Mouse (Mus musculus) neural tube, embryonic 11.5 days (tissue): ENCODE measurements around the gene Pelp1. TPM values are rescaled to one million over a fixed set of nuclear protein-coding genes. Genes with fewer than 3 reads are reported as not detected.
A peak's percentile ranks its signal among the peaks of the same experiment; 100 is the strongest.

Experiments used
- ATAC-seq: fragments of 200-750 bp; cut with Nextera tagmentation; 2 replicates; pipeline ENCODE4 v1.8.0; 2017; ENCODE audit warnings: moderate number of reproducible peaks, mild to moderate bottlenecking, moderate TSS enrichment, moderate library complexity; ENCODE audit not compliant: insufficient read depth, low FRiP score, low TSS enrichment
- DNase-seq: peaks from one replicate; pipeline ENCODE4 v3.0.0-alpha.2; 2015; ENCODE audit warnings: low spot score
- H3K27ac ChIP-seq: fragments of 300-500 bp; sonication (generic); 2 replicates; pipeline ENCODE4 v1.5.1; 2014; ENCODE audit warnings: low read depth, mild to moderate bottlenecking, low read length
- H3K27me3 ChIP-seq: fragments of 300-500 bp; sonication (generic); 2 replicates; pipeline ENCODE4 v1.6.1; 2014; ENCODE audit warnings: mild to moderate bottlenecking, low read length, mixed read lengths; ENCODE audit not compliant: control insufficient read depth, insufficient read depth
- H3K36me3 ChIP-seq: fragments of 300-500 bp; sonication (generic); 2 replicates; pipeline ENCODE4 v1.6.1; 2014; ENCODE audit warnings: mild to moderate bottlenecking, low read length, moderate library complexity, mixed read lengths; ENCODE audit not compliant: control insufficient read depth, insufficient read depth
- H3K4me1 ChIP-seq: fragments of 300-500 bp; sonication (generic); 2 replicates; pipeline ENCODE4 v1.6.1; 2014; ENCODE audit warnings: low read length, mixed read lengths; ENCODE audit not compliant: control insufficient read depth, insufficient read depth
- H3K4me2 ChIP-seq: fragments of 300-500 bp; sonication (generic); 2 replicates; pipeline ENCODE4 v1.6.1; 2014; ENCODE audit warnings: low read depth, mild to moderate bottlenecking, moderate library complexity
- H3K4me3 ChIP-seq: fragments of 300-500 bp; sonication (generic); 2 replicates; pipeline ENCODE4 v1.5.1; 2014; ENCODE audit warnings: low read depth, low read length
- H3K9ac ChIP-seq: fragments of 300-500 bp; sonication (generic); 2 replicates; pipeline ENCODE4 v1.6.1; 2014; ENCODE audit warnings: mild to moderate bottlenecking, low read length
- H3K9me3 ChIP-seq: fragments of 300-500 bp; sonication (generic); 2 replicates; pipeline ENCODE4 v1.6.1; 2016; ENCODE audit warnings: low read length; ENCODE audit not compliant: control insufficient read depth
- WGBS: fragments of 180-500 bp; shearing (Covaris S2); extraction: QIAGEN DNeasy Blood & Tissue Kit; methylation state at CpG from one replicate; pipeline ENCODE4 v1.1.7; 2014; 5-methylcytosine and 5-hydroxymethylcytosine counted together
- polyA plus RNA-seq: library from polyadenylated mRNA; unstranded; fragments of >200 nt; fragmentation: Nextera tagmentation; extraction: Ambion mirVana; gene quantifications from 2 replicates; pipeline ENCODE4 v1.2.1, GENCODE M21; 2014

Pelp1 gene
- 38.3 and 41.8 TPM in 2 replicates for polyA plus RNA-seq

DNA sequence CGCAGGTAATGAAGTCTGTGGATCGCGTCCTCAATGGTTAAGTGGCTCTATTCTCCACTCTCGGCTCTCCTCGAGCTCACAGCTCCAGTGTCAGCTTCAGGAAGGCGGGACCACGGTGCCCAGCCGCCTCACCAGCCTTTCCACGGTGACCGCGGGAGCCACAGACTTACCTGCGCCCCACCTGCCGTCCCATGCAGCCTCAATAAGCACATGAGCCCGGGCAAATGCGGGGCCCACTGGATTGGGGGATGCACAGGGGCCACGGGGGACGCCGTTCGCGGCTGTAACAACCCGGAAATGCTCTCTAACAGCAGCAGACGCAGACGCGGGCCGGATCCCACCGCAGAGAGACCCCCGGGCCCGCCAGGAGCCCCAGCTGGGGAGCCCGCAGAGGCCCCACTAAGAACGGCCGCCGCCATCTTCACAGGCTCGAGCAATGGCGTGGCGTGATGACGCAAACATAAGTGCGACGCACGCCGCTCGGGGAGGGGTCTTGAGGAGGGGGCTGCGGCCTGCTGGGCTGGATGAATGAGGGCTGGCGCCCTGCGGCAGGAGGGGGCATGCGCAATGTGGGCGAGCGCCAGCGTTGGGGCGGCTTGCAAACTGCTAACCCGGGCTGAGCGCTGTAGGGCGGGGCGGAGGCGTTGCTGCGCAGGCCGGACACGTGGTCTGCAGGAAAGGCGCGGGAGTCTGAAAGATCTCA lies at the start of gene Pelp1:
Pelp1 (minus strand) TSS at position 438 of the 703 bp plus-strand sequence.
- 0 out of 2 replicates have a peak within 1 kb of the TSS, but pooled peaks have one; percentile 29 for H3K27ac ChIP-seq
- H3K4me2 ChIP-seq, result peak within 1 kb of the TSS; percentile 76
- no peaks in the 10 kb centered on the region for H3K27me3 ChIP-seq
- H3K9me3 ChIP-seq, result no peaks in the 10 kb centered on the region
- H3K4me3 ChIP-seq, result peak within 1 kb of the TSS; percentile 100
- DNase-seq (peak; percentile 98), ATAC-seq (peak; percentile 96)
- no peaks in the 10 kb centered on the region; the same call in 1 of the 2 replicates for H3K36me3 ChIP-seq
- peaks cover 7% of the 10 kb centered on the region; the same call in 1 of the 2 replicates for H3K4me1 ChIP-seq
- H3K9ac ChIP-seq, result peak within 1 kb of the TSS; percentile 95
- under 1% methylated on average over 59 of the region's 59 CpGs for WGBS

DNA sequence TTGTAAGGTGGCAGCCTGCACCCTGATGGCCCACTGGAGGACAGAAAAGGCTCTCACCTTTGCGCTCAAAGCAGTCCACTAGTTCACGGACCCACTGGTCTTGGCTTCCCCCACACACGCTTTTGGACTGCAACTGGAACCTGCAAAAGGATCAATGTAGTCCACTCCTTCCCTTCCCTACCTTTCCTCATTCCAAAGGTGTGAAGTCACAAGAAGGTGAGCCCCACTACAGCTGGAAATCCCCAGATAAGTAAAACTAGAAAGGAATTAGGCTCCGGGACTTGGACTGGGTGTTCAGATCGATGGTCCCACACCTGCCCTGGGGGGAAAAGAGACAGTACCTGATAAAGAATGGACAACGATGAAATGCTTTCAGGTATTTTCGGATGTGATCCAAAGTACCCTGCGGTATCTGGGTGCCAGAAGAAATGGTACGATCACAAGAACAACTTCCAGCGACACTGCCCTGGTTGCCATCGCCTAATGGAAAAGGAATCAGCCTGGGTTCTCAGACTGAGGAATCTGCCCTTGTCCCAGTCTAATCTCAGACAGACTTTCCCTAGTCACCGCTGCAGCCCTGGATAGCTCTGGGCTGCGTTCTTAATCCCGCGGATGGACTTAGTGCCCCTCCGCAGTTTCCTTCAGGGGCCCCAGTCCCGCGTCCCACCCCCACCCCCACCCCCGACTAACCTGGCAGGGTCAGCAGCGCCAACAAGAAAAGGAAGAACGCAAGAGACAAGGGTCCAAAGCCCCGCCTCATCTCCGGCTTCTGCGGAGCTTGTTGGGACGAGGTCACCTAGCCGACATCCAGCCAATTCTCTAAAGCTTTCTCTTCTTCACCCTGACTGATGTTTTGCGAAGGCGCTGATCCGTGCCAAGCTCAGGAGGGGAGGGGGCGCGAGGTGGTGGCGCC lies 49.1 kb upstream of the Pelp1 start, which contains the start of gene Zmynd15:
Zmynd15 (plus strand) TSS at position 746 of the 913 bp plus-strand sequence.
- Histone ChIP-seq H3K27ac (no peak within 1 kb of the TSS), H3K4me2 (peak within 1 kb of the TSS; percentile 67), H3K4me1 (no peaks in the 10 kb centered on the region), H3K9me3 (no peaks in the 10 kb centered on the region), H3K36me3 (no peaks in the 10 kb centered on the region), H3K27me3 (peaks cover 23% of the 10 kb centered on the region), H3K4me3 (peak within 1 kb of the TSS; percentile 40), H3K9ac (peak within 1 kb of the TSS; percentile 50)
- ATAC-seq (no peak), DNase-seq (peak; percentile 20)
- WGBS, result 20% methylated on average over 31 of the region's 32 CpGs

DNA sequence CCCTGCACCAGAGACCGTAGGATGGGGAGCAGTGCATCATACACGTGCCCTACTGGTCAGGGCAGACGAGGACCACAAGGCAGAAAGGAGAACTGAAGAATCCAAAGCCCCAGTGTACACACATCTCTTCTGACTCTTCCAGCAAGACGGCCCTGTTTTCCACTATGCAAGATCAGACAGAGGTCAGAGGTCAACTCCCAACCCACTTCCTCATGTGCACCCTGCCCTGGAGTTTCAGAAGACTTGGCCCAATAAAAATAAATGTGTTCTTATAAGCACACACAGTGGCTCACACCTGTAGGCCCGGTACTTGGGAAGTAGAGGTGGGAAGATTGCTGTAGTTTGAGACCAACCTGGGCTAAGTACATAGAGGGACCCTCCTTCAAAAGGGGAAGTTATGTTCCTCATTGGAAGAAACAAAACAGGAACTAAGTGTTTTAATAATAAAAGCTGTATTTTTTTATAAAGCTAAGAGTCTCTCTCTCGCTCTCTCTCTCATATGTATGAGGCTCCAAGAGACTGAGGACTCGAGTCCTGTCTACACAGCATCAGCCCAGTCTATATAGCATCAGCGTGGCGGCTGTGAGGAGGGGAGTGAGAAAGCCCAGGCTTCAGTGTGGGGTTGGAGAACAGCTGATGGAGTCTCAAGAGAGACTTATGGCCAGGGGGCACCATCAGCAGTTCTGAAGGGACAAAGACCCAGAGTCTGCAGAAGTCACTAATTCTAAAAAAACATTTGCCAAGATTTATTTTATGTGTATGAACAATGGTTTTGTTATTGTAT lies 43.6 kb upstream of the Pelp1 start:
- H3K9me3 ChIP-seq, result no peaks in the 10 kb centered on the region
- no peaks in the 10 kb centered on the region for H3K36me3 ChIP-seq
- H3K27me3 ChIP-seq, result peaks cover under 1% of the 10 kb centered on the region; the same call in 1 of the 2 replicates
- DNase-seq, result no peak
- no peak overlapping the region for H3K4me2 ChIP-seq
- H3K9ac ChIP-seq, result no peak overlapping the region
- no peak overlapping the region for H3K4me3 ChIP-seq
- no peak overlapping the region for H3K27ac ChIP-seq
- ATAC-seq, result no peak
- WGBS, result 88% methylated on average over 9 of the region's 9 CpGs
- 0 out of 2 replicates have a peak, but pooled peaks cover 3% of the 10 kb centered on the region for H3K4me1 ChIP-seq

DNA sequence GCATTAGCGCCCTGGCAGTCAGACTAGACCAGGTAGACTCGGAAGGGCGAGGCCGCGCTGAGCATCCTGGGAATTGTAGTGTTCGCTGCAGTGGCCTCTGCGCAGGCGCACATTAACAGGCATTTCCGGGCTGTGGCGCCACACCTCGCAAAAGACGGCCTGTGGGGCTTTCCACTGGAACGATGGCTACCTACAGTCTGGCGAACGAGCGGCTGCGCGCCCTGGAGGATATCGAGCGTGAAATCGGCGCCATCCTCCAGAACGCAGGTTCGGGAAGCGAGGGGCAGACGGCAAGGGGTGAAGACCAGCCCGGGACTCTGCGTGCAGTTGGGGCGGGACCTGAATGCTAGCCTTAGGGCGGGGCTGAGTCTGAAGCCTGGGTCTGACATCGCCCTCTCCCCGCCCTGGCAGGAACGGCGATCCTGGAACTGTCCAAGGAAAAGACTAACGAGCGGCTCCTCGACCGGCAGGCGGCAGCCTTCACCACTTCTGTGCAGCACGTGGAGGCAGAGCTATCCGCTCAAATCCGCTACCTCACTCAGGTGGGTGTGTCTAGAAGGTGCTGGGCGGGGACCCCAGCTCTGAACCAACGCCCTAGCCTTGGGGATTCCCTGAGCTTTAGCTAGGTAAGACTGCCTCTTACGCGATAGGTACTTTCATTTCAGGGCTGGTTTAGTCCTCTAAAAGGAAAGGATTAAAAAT lies 42.1 kb upstream of the Pelp1 start, which contains the start of gene Med11:
Med11 (plus strand) TSS at position 123 of the 702 bp plus-strand sequence.
- Histone ChIP-seq H3K4me3 (peak within 1 kb of the TSS; percentile 58), H3K4me1 (0 out of 2 replicates have a peak, but pooled peaks cover 3% of the 10 kb centered on the region), H3K27ac (peak within 1 kb of the TSS; percentile 94), H3K9me3 (no peaks in the 10 kb centered on the region), H3K27me3 (no peaks in the 10 kb centered on the region), H3K9ac (peak within 1 kb of the TSS; percentile 71), H3K36me3 (no peaks in the 10 kb centered on the region), H3K4me2 (peak within 1 kb of the TSS; percentile 63)
- under 1% methylated on average over 46 of the region's 46 CpGs for WGBS
- DNase-seq (peak; percentile 94), ATAC-seq (peak; percentile 95)

DNA sequence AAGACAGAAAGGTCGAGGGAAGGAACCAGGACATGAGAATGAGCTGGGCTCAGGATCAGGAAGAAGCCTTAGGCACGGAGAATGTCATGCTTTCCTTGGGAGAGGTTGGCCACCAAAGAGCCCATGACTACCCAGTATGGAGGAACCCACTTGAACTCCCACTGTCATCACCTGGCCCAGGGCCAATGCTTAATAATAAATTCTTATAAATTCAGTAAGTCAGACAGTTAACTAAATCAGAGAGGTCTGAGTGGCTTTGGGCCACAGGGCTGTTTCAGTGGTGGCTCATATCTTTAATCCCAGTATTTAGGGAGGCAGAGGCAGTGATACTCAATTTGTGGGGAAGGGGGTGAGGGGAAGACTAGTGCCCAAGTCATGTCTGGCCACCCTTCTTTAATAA lies 41.1 kb upstream of the Pelp1 start:
- H3K4me2 ChIP-seq, result no peak overlapping the region
- ATAC-seq (no peak), DNase-seq (no peak)
- H3K4me3 ChIP-seq, result no peak overlapping the region
- H3K9ac ChIP-seq, result no peak overlapping the region
- H3K27me3 ChIP-seq, result no peaks in the 10 kb centered on the region
- 0 out of 2 replicates have a peak, but pooled peaks cover 3% of the 10 kb centered on the region for H3K4me1 ChIP-seq
- WGBS, result 84% methylated on average over 2 of the region's 2 CpGs
- H3K36me3 ChIP-seq, result no peaks in the 10 kb centered on the region
- H3K9me3 ChIP-seq, result no peaks in the 10 kb centered on the region
- no peak overlapping the region for H3K27ac ChIP-seq

DNA sequence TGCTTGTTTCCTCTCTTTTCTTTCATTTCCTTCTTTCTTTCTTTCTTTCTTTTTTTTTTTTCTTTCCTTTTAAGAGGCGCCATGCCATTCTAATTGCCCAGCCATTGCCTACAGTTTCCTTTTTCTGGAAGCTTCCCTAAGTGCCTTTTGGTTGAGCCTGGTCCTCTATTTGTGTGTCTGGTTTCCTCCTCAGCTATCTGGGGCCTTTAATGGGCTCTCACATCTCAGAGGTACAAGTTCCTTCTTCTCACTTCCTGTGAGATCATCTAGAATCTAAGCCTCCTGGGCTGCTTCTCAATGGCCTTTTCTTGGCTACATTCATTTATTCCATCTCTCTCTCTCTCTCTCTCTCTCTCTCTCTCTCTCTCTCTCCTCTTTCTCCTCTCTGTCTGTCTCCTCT lies 37.5 kb upstream of the Pelp1 start:
- ATAC-seq (no peak), DNase-seq (no peak)
- H3K4me2 ChIP-seq, result no peak overlapping the region
- WGBS, result 92% methylated on average over 1 of the region's 1 CpGs
- H3K4me3 ChIP-seq, result no peak overlapping the region
- no peak overlapping the region for H3K27ac ChIP-seq
- H3K9me3 ChIP-seq, result no peaks in the 10 kb centered on the region
- H3K36me3 ChIP-seq, result no peaks in the 10 kb centered on the region
- H3K27me3 ChIP-seq, result no peaks in the 10 kb centered on the region
- no peak overlapping the region for H3K9ac ChIP-seq
- 0 out of 2 replicates have a peak, but pooled peaks cover 2% of the 10 kb centered on the region for H3K4me1 ChIP-seq

DNA sequence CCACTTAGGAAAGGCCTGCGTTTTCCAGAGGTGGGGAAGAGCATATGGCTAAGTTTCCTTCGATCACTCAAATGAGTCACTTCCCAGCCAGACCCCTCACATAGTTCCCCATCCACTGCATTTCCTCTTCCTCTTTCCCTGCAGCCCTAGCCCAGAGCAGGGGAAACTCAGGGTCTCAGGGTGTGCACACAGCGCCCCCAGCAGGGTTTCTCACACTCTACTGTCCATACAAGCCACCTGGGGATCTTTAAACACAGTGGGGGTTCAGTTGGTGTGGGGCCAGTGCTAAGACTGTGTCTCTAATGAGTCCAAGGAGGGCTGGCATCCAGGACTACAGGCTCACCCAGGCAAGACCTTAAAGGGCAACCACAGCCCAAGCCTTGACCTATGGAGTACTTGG lies 36.9 kb upstream of the Pelp1 start:
- WGBS, result 36% methylated on average over 3 of the region's 3 CpGs
- DNase-seq, result no peak

More for the DNA sequence above, 36.9 kb upstream of the Pelp1 start:
- Histone ChIP-seq H3K27ac (no peak overlapping the region), H3K4me2 (no peak overlapping the region), H3K9ac (no peak overlapping the region), H3K4me3 (no peak overlapping the region), H3K9me3 (no peaks in the 10 kb centered on the region), H3K36me3 (no peaks in the 10 kb centered on the region), H3K27me3 (no peaks in the 10 kb centered on the region), H3K4me1 (no peaks in the 10 kb centered on the region)
- ATAC-seq, result no peak
